Mouse (Mus musculus) limb, embryonic 11.5 days (tissue): ENCODE measurements at regions not wholly inside any gene's neighbourhood (a gene's known extent, or its start where the extent isn't known, plus 50 kb on each side); places are given as distances from the start of the nearest gene placed in this dataset.

Source experiments
- ATAC-seq: fragments of 200-750 bp; cut with Nextera tagmentation; 2 replicates; pipeline ENCODE4 v1.8.0; 2017; ENCODE audit warnings: low read depth; ENCODE audit not compliant: insufficient number of reproducible peaks, low FRiP score, low TSS enrichment
- DNase-seq: peaks from one replicate; pipeline ENCODE4 v3.0.0-alpha.2; 2015; ENCODE audit warnings: low spot score
- H3K27ac ChIP-seq: fragments of 300-500 bp; sonication (generic); replicated peaks from 2 replicates; pipeline ENCODE4 v1.5.1; 2014; ENCODE audit warnings: low read depth, mild to moderate bottlenecking, low read length
- H3K27me3 ChIP-seq: fragments of 300-500 bp; sonication (generic); 2 replicates; pipeline ENCODE4 v1.6.1; 2014; ENCODE audit warnings: mild to moderate bottlenecking, low read length, mixed read lengths; ENCODE audit not compliant: control insufficient read depth, insufficient read depth
- H3K36me3 ChIP-seq: fragments of 300-500 bp; sonication (generic); 2 replicates; pipeline ENCODE4 v1.6.1; 2014; ENCODE audit warnings: mild to moderate bottlenecking, low read length, moderate library complexity, mixed read lengths; ENCODE audit not compliant: control insufficient read depth, insufficient read depth
- H3K4me1 ChIP-seq: fragments of 300-500 bp; sonication (generic); 2 replicates; pipeline ENCODE4 v1.6.1; 2014; ENCODE audit warnings: low read length, mixed read lengths; ENCODE audit not compliant: control insufficient read depth, insufficient read depth
- H3K4me2 ChIP-seq: fragments of 300-500 bp; sonication (generic); 2 replicates; pipeline ENCODE4 v1.6.1; 2014; ENCODE audit warnings: low read depth, mild to moderate bottlenecking, moderate library complexity; ENCODE audit not compliant: severe bottlenecking
- H3K4me3 ChIP-seq: fragments of 300-500 bp; sonication (generic); 2 replicates; pipeline ENCODE4 v1.5.1; 2014; ENCODE audit warnings: low read depth, low read length
- H3K9ac ChIP-seq: fragments of 300-500 bp; sonication (generic); 2 replicates; pipeline ENCODE4 v1.6.1; 2014; ENCODE audit warnings: mild to moderate bottlenecking, low read length
- H3K9me3 ChIP-seq: fragments of 300-500 bp; sonication (generic); 2 replicates; pipeline ENCODE4 v1.6.1; 2016; ENCODE audit warnings: low read length; ENCODE audit not compliant: control insufficient read depth
- WGBS: fragments of 180-500 bp; shearing (Covaris S2); extraction: QIAGEN DNeasy Blood & Tissue Kit; methylation state at CpG from one replicate; pipeline ENCODE4 v1.1.7; 2014; 5-methylcytosine and 5-hydroxymethylcytosine counted together

- H3K36me3 ChIP-seq: no peaks in the 10 kb centered on the region
- ATAC-seq: no peak
Measured at GRCm38 (mm10) chr13:102006565-102006964, 238.5 kb upstream of the Pik3r1 start.

DNA sequence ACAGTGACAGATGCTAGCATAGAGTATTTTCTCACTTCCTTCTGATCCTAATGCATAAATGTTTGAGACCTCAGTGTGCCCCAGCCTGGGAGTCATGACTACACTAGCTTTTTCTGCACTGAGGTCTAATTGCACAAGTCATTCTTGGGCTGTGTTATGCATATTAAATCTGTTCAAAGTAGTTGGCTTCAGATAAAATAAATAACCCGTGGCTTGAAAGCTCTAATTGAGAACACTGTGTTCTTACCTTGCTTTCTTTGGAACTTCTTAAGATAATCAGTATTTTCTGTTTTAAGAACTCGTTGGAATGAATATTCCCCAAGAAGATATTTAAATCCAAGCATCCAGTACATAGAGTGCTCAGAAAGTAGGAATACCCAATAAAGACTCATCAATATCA is 243.9 kb upstream of the Pik3r1 start:
- no peak overlapping the region for H3K9ac ChIP-seq
- no peak for ATAC-seq
- no peak overlapping the region for H3K27ac ChIP-seq
- 79% methylated on average over 2 of the region's 2 CpGs for WGBS
- H3K36me3 ChIP-seq: no peaks in the 10 kb centered on the region
- H3K4me2 ChIP-seq: no peak overlapping the region
- no peak for DNase-seq
- no peaks in the 10 kb centered on the region for H3K4me1 ChIP-seq
- no peak overlapping the region for H3K4me3 ChIP-seq
- H3K27me3 ChIP-seq: no peaks in the 10 kb centered on the region
- no peaks in the 10 kb centered on the region for H3K9me3 ChIP-seq

More at GRCm38 (mm10) chr13:102006565-102006964, 238.5 kb upstream of the Pik3r1 start:
- H3K4me1 ChIP-seq: no peaks in the 10 kb centered on the region
- WGBS: 92% methylated on average over 5 of the region's 5 CpGs
- no peak overlapping the region for H3K27ac ChIP-seq
- H3K9me3 ChIP-seq: no peaks in the 10 kb centered on the region
- no peak overlapping the region for H3K4me2 ChIP-seq
- H3K9ac ChIP-seq: no peak overlapping the region
- no peak for DNase-seq
- no peaks in the 10 kb centered on the region for H3K27me3 ChIP-seq
- no peak overlapping the region for H3K4me3 ChIP-seq

- no peaks in the 10 kb centered on the region for H3K4me1 ChIP-seq
- no peak for DNase-seq
- WGBS: 81% methylated on average over 2 of the region's 2 CpGs
- no peaks in the 10 kb centered on the region for H3K9me3 ChIP-seq
- no peak for ATAC-seq
- H3K4me3 ChIP-seq: no peak overlapping the region
- H3K9ac ChIP-seq: no peak overlapping the region
- no peaks in the 10 kb centered on the region for H3K27me3 ChIP-seq
- no peak overlapping the region for H3K4me2 ChIP-seq
- no peaks in the 10 kb centered on the region for H3K36me3 ChIP-seq
- H3K27ac ChIP-seq: no peak overlapping the region
Measured at GRCm38 (mm10) chr13:102014514-102014913, 246.5 kb upstream of the Pik3r1 start.

DNA sequence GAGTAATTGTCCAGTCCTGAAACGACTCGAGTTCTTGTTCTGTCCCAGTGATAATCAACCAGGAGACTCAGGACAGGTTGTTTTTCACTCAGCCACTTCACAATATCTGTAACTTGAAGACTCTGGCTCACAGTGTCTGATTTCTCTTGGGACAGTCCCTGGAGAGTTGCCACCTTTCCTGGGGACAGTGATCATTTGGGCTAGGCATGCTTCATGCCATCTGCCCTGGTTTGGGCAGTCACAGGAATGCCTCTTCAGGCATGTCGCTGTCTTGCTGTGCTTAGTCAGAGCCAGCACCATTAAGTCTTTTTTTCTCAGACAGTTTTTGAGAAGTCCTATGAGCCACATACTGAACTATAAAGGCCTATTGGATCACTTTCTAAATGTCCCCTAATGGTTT is 246.9 kb upstream of the Pik3r1 start:
- 70% methylated on average over 3 of the region's 3 CpGs for WGBS
- Histone ChIP-seq H3K9ac (no peak overlapping the region), H3K4me2 (no peak overlapping the region; the same call in 1 of the 2 replicates), H3K4me1 (no peaks in the 10 kb centered on the region), H3K27ac (no peak overlapping the region), H3K4me3 (no peak overlapping the region), H3K27me3 (no peaks in the 10 kb centered on the region), H3K36me3 (no peaks in the 10 kb centered on the region), H3K9me3 (no peaks in the 10 kb centered on the region)
- DNase-seq (no peak), ATAC-seq (no peak)

DNA sequence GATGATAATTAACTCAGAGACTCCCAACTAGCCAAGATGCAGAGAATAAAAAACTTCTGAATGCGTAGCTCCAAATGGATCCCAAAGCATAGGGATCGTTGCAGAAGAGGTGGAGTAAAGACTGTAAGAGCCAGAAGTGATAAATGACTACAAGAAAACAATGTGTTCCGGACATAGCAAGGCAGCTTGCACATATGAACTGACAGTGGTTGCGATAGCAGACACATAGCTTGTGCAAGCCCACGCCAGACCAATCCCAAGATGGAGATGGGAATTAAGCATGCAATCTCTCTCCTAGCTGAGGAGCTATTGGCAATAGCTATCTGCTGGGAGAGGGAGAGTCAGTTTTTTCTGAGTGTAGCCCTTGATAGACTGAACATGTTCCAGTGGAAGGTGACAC is 248.5 kb upstream of the Pik3r1 start:
- no peak overlapping the region for H3K9ac ChIP-seq
- H3K4me1 ChIP-seq: no peaks in the 10 kb centered on the region
- DNase-seq (no peak), ATAC-seq (no peak)
- H3K4me2 ChIP-seq: no peak overlapping the region
- WGBS: 90% methylated on average over 5 of the region's 5 CpGs
- H3K27me3 ChIP-seq: no peaks in the 10 kb centered on the region
- H3K4me3 ChIP-seq: no peak overlapping the region
- no peaks in the 10 kb centered on the region for H3K36me3 ChIP-seq
- no peaks in the 10 kb centered on the region for H3K9me3 ChIP-seq
- no peak overlapping the region for H3K27ac ChIP-seq

GRCm38 (mm10) chr13:102022273-102022672 is 254.3 kb upstream of the Pik3r1 start:
- no peak overlapping the region for H3K4me3 ChIP-seq
- H3K9ac ChIP-seq: no peak overlapping the region
- no peaks in the 10 kb centered on the region for H3K4me1 ChIP-seq
- H3K4me2 ChIP-seq: no peak overlapping the region
- WGBS: 63% methylated on average over 1 of the region's 1 CpGs
- no peak overlapping the region for H3K27ac ChIP-seq
- no peaks in the 10 kb centered on the region for H3K27me3 ChIP-seq
- H3K36me3 ChIP-seq: no peaks in the 10 kb centered on the region
- DNase-seq: no peak
- no peak for ATAC-seq
- H3K9me3 ChIP-seq: no peaks in the 10 kb centered on the region

DNA sequence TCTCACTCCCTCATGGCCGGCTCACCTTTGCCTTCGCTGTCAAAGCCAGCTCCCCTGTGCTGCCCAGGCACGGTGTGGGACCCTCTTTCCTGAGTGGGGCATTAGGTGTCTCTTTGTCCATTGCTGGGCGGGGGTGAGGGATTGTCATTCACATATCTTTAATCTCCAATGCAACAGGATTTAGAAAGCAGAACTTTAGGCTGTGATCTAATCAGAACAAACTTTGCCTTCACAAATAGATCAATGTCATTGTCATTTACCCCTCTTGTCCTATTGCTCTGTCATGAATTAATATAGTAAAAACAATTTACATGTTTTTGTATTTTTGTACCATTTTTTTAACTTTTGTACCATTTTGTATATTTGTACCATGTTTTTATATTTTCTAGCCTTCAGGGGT is 254.7 kb upstream of the Pik3r1 start:
- DNase-seq (no peak), ATAC-seq (no peak)
- Histone ChIP-seq H3K9me3 (no peaks in the 10 kb centered on the region), H3K9ac (no peak overlapping the region), H3K4me2 (no peak overlapping the region), H3K27me3 (no peaks in the 10 kb centered on the region), H3K4me1 (no peaks in the 10 kb centered on the region), H3K36me3 (no peaks in the 10 kb centered on the region), H3K4me3 (no peak overlapping the region), H3K27ac (no peak overlapping the region)
- WGBS: 81% methylated on average over 4 of the region's 4 CpGs

- no peak overlapping the region for H3K4me2 ChIP-seq
- no peak overlapping the region for H3K4me3 ChIP-seq
- no peaks in the 10 kb centered on the region for H3K36me3 ChIP-seq
- H3K4me1 ChIP-seq: no peaks in the 10 kb centered on the region
- H3K27me3 ChIP-seq: no peaks in the 10 kb centered on the region
- 98% methylated on average over 1 of the region's 1 CpGs for WGBS
- no peak for DNase-seq
- H3K9me3 ChIP-seq: no peaks in the 10 kb centered on the region
- no peak for ATAC-seq
- no peak overlapping the region for H3K27ac ChIP-seq
- H3K9ac ChIP-seq: no peak overlapping the region
Measured at GRCm38 (mm10) chr13:102023624-102024023, 255.6 kb upstream of the Pik3r1 start.

- no peak overlapping the region for H3K4me2 ChIP-seq
- no peaks in the 10 kb centered on the region for H3K9me3 ChIP-seq
- ATAC-seq: no peak
- H3K9ac ChIP-seq: no peak overlapping the region
- H3K27me3 ChIP-seq: no peaks in the 10 kb centered on the region
- no peak overlapping the region for H3K27ac ChIP-seq
- H3K4me1 ChIP-seq: no peaks in the 10 kb centered on the region
- 78% methylated on average over 3 of the region's 3 CpGs for WGBS
- DNase-seq: no peak
- H3K36me3 ChIP-seq: no peaks in the 10 kb centered on the region
- no peak overlapping the region for H3K4me3 ChIP-seq
Measured at GRCm38 (mm10) chr13:102025138-102025537, 257.1 kb upstream of the Pik3r1 start.
